Mouse (Mus musculus) spleen, adult 2 months (tissue): Measurements from ENCODE around the gene Fign.

Source experiments
- CTCF ChIP-seq: fragments of 200-500 bp; IDR thresholded peaks from 2 replicates; pipeline ENCODE4 v1.5.1; 2011; ENCODE audit warnings: mild to moderate bottlenecking, inconsistent platforms; ENCODE audit not compliant: insufficient read depth, insufficient read length, insufficient replicate concordance; ENCODE audit errors: extremely low read depth
- POLR2A ChIP-seq: fragments of 200-500 bp; IDR thresholded peaks from 2 replicates; pipeline ENCODE4 v1.6.1; 2011; ENCODE audit warnings: low read depth, low read length, inconsistent platforms

DNA sequence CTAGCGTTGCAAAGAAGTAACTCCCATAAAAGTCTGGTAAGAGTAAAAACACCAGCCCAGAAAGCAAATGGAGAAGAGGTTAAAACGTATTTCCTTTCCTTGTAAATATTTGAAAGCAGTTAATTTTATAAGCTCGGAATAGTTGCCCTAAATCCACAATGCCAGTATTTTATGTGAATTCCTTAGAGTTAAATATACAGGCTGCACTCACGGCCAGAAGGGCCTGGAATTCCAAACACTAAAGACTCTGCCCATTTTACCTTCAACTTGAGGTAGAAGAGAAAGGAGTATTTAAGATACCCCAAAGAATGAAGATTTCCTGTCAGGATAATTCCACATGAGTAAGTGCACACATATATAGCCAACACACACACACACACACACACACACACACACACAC lies 128.2 kb downstream of the Fign start:
- no peak for TF ChIP-seq POLR2A
- TF ChIP-seq CTCF, result no peak
